Comparison of ENCODE assay signal across 14 mouse cellular contexts in genomic region chr8:26226612-26227528, GRCm38 (mm10).
DNase-seq lines count a peak whose midpoint lies in the region; ATAC-seq lines count a peak whose summit lies in the region.
"Had no signal": no experiment of that assay in that cellular context is flagged by ENCODE, and none has a peak within 500 bp of the region (broad histone marks: within the 10 kb centered on the region; RNA-seq: fewer than 3 reads in every experiment).

No protein-coding gene starts in this region.

- no peaks in the 10 kb centered on the region for H3K36me3 ChIP-seq in heart, embryonic 11.5 days (ENCODE audit: control insufficient read depth, insufficient read depth, low read length)
- H3K36me3 ChIP-seq in neural tube, embryonic 15.5 days = no peaks in the 10 kb centered on the region
- no peaks in the 10 kb centered on the region for H3K36me3 ChIP-seq in limb, embryonic 10.5 days
- H3K36me3 ChIP-seq: liver, embryonic 15.5 days had no signal

- no peak overlapping the region for H3K9ac ChIP-seq in heart, embryonic 11.5 days (ENCODE audit: low read depth, low read length)
- no peak overlapping the region for H3K9ac ChIP-seq in neural tube, embryonic 15.5 days (replicated peaks)
- H3K9ac ChIP-seq: forebrain, embryonic 13.5 days; liver, embryonic 15.5 days had no signal

- DNase-seq in heart, adult 18-20 months = no peak
- DNase-seq in neural tube, embryonic 10.5 days (ENCODE audit: extremely low spot score, low spot score) = peak; percentile 37
- peak; percentile 79 for DNase-seq in limb, embryonic 10.5 days (ENCODE audit: low spot score)
- DNase-seq in yolk sac, embryonic 10.5 days (ENCODE audit: low spot score) = peak; percentile 8
- DNase-seq in natural killer cell, adult 2 months (ENCODE audit: low spot score in 2 of 2) = no peak
- no peak for DNase-seq in right cerebral cortex, adult 18-20 months
- DNase-seq: adrenal gland, postnatal 25 days; gastrocnemius, postnatal 10 days; heart, postnatal 4 days; kidney, adult 18-20 months had no signal

- H3K9me3 ChIP-seq in heart, embryonic 11.5 days (replicated peaks; ENCODE audit: control insufficient read depth, low read length) = no peaks in the 10 kb centered on the region
- H3K9me3 ChIP-seq in neural tube, embryonic 15.5 days (replicated peaks) = no peaks in the 10 kb centered on the region
- H3K9me3 ChIP-seq in limb, embryonic 10.5 days (replicated peaks) = no peaks in the 10 kb centered on the region
- H3K9me3 ChIP-seq: forebrain, embryonic 13.5 days; liver, embryonic 15.5 days had no signal

- no peak for ATAC-seq in heart, embryonic 11.5 days (replicated peaks; ENCODE audit: insufficient number of reproducible peaks, low FRiP score, low TSS enrichment)
- no peak for ATAC-seq in neural tube, embryonic 15.5 days (ENCODE audit: low FRiP score)
- ATAC-seq: forebrain, embryonic 13.5 days had no signal

- H3K4me3 ChIP-seq in heart, embryonic 11.5 days (ENCODE audit: low read depth, low read length) = 0 out of 2 replicates have a peak overlapping the region, but pooled peaks have one; percentile 14
- H3K4me3 ChIP-seq in neural tube, embryonic 15.5 days (replicated peaks) = no peak overlapping the region
- H3K4me3 ChIP-seq in limb, embryonic 10.5 days = peak overlapping the region; percentile 29
- H3K4me3 ChIP-seq: forebrain, embryonic 13.5 days; liver, embryonic 15.5 days had no signal

- H3K27me3 ChIP-seq in heart, embryonic 11.5 days (ENCODE audit: control insufficient read depth, insufficient read depth, low read length) = no peaks in the 10 kb centered on the region
- no peaks in the 10 kb centered on the region for H3K27me3 ChIP-seq in neural tube, embryonic 15.5 days (replicated peaks)
- no peaks in the 10 kb centered on the region for H3K27me3 ChIP-seq in limb, embryonic 10.5 days (ENCODE audit: low read depth, poor library complexity, severe bottlenecking)
- H3K27me3 ChIP-seq: forebrain, embryonic 13.5 days; liver, embryonic 15.5 days had no signal

- no peaks in the 10 kb centered on the region for H3K4me1 ChIP-seq in heart, embryonic 11.5 days (ENCODE audit: control insufficient read depth, insufficient read depth, low read length)
- H3K4me1 ChIP-seq in neural tube, embryonic 15.5 days = no peaks in the 10 kb centered on the region
- H3K4me1 ChIP-seq in limb, embryonic 10.5 days = peaks cover 55% of the 10 kb centered on the region
- H3K4me1 ChIP-seq: forebrain, embryonic 13.5 days; liver, embryonic 15.5 days had no signal

- peak overlapping the region; percentile 36 for H3K4me2 ChIP-seq in heart, embryonic 11.5 days
- no peak overlapping the region for H3K4me2 ChIP-seq in neural tube, embryonic 15.5 days
- H3K4me2 ChIP-seq: forebrain, embryonic 13.5 days; liver, embryonic 15.5 days had no signal

- 42% methylated on average over 30 of the region's 30 CpGs for WGBS in heart, embryonic 11.5 days (ENCODE audit: insufficient replicate concordance)
- 66% methylated on average over 30 of the region's 30 CpGs for WGBS in neural tube, embryonic 15.5 days
- WGBS in limb, embryonic 10.5 days = 23% methylated on average over 30 of the region's 30 CpGs

- H3K27ac ChIP-seq in heart, embryonic 11.5 days (ENCODE audit: low read depth, low read length) = no peak overlapping the region
- no peak overlapping the region for H3K27ac ChIP-seq in neural tube, embryonic 15.5 days (replicated peaks)
- peak overlapping the region; percentile 67 for H3K27ac ChIP-seq in limb, embryonic 10.5 days
- H3K27ac ChIP-seq: forebrain, embryonic 13.5 days; liver, embryonic 15.5 days had no signal

Comparison
In these comparisons a context has a peak if more than half of its experiments do, and no peak if none do; other contexts are left out.
1. DNase-seq: peak in neural tube, embryonic 10.5 days (single experiment), limb, embryonic 10.5 days (single experiment) and yolk sac, embryonic 10.5 days (single experiment); none in heart, adult 18-20 months (0 of 2), natural killer cell, adult 2 months (0 of 2) and right cerebral cortex, adult 18-20 months (single experiment).